Mouse (Mus musculus) thymus, adult 2 months (tissue): Measurements from ENCODE around the gene Ano4. TPM values are rescaled to one million over a fixed set of nuclear protein-coding genes. Genes with fewer than 3 reads are reported as not detected.

Experiments used
- DNase-seq: peaks from one replicate; pipeline ENCODE4 v3.0.0; 2021
- H3K27ac ChIP-seq: fragments of 200-500 bp; 2 replicates; pipeline ENCODE4 v1.5.1; 2012; ENCODE audit warnings: low read length, control low read depth; ENCODE audit not compliant: control insufficient read depth, insufficient read depth
- H3K27me3 ChIP-seq: fragments of 200-500 bp; 2 replicates; pipeline ENCODE4 v1.6.1; 2012; ENCODE audit warnings: mild to moderate bottlenecking, low read length, moderate library complexity, mixed read lengths; ENCODE audit not compliant: control insufficient read depth, insufficient read depth
- H3K36me3 ChIP-seq: fragments of 200-500 bp; 2 replicates; pipeline ENCODE4 v1.6.1; 2012; ENCODE audit warnings: mild to moderate bottlenecking, low read length, moderate library complexity; ENCODE audit not compliant: control insufficient read depth, insufficient read depth
- H3K4me1 ChIP-seq: fragments of 200-500 bp; replicated peaks from 2 replicates; pipeline ENCODE4 v1.6.1; 2012; ENCODE audit warnings: low read length; ENCODE audit not compliant: control insufficient read depth, insufficient read depth
- H3K4me3 ChIP-seq: fragments of 200-500 bp; 2 replicates; pipeline ENCODE4 v1.5.1; 2012; ENCODE audit warnings: mild to moderate bottlenecking, low read length, control low read depth, moderate library complexity; ENCODE audit not compliant: control insufficient read depth, insufficient read depth
- CTCF ChIP-seq: fragments of 200-500 bp; IDR thresholded peaks from 2 replicates; pipeline ENCODE4 v1.5.1; 2012; ENCODE audit warnings: mild to moderate bottlenecking, control low read depth, low read length, moderate library complexity, borderline replicate concordance; ENCODE audit not compliant: control insufficient read depth, poor library complexity, insufficient read depth; ENCODE audit errors: extremely low read depth
- POLR2A ChIP-seq: fragments of 200-500 bp; IDR thresholded peaks from 2 replicates; pipeline ENCODE4 v1.6.1; 2012; ENCODE audit warnings: mild to moderate bottlenecking, low read length, control low read depth, moderate library complexity; ENCODE audit not compliant: control insufficient read depth, poor library complexity, insufficient read depth; ENCODE audit errors: extremely low read depth
- WGBS: fragments of 180-500 bp; shearing (Covaris S2); methylation state at CpG from one replicate; pipeline ENCODE4 v1.1.7; 2018; 5-methylcytosine and 5-hydroxymethylcytosine counted together
- polyA plus RNA-seq: library from polyadenylated mRNA; depleted of rRNA; stranded (reverse); fragments of >200 nt; gene quantifications from 2 replicates; pipeline ENCODE4 v1.2.3, GENCODE M21; 2012; rRNA removed

Ano4 gene
- polyA plus RNA-seq, 1 experiment, result 0.35 TPM

DNA sequence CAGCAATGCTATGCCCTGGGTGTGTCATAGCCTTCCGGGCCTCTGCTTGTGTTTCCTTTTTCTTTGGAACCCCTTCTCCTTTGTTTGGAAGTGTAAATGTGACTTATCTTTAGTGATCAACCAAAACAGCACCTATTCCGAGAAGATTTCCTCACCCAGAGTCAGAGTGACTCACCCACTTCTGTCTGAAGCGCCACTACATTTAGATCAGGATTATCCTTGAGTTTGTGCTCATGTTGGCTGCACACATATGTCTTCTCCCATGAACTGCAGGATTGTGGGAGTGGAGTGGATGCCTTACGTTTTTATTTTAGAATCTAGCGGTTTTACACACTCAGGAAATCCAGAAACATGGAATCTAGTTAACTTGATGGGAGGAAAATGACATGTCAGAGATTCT, 383.8 kb downstream of the Ano4 start:
- DNase-seq, result no peak
- H3K4me1 ChIP-seq, result no peaks in the 10 kb centered on the region
- no peak overlapping the region for H3K4me3 ChIP-seq
- H3K36me3 ChIP-seq, result no peaks in the 10 kb centered on the region
- TF ChIP-seq CTCF, result no peak
- TF ChIP-seq POLR2A, result no peak
- no peak overlapping the region for H3K27ac ChIP-seq
- WGBS, result 76% methylated on average over 5 of the region's 5 CpGs
- H3K27me3 ChIP-seq, result no peaks in the 10 kb centered on the region

DNA sequence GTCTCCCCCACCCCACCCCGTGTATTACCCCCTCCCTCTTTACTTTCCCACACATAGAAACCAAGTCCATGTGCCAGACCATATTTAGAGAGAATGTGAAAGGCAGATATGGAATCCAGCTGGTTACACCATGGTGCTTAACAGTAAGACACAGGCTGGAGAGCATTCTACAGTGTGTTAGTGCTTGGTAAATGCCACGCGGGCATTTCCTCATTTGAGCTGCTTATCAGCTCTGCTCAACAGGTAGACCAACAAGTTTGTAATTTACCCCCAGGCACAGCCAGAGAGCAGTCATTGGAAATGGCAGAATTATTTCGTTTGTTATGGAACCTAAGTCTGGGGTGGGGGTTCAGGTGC, 394.3 kb downstream of the Ano4 start:
- Histone ChIP-seq H3K27me3 (no peaks in the 10 kb centered on the region), H3K4me1 (no peaks in the 10 kb centered on the region), H3K4me3 (no peak overlapping the region), H3K36me3 (no peaks in the 10 kb centered on the region), H3K27ac (no peak overlapping the region)
- 76% methylated on average over 4 of the region's 4 CpGs for WGBS
- TF ChIP-seq POLR2A (no peak), CTCF (no peak)
- no peak for DNase-seq

DNA sequence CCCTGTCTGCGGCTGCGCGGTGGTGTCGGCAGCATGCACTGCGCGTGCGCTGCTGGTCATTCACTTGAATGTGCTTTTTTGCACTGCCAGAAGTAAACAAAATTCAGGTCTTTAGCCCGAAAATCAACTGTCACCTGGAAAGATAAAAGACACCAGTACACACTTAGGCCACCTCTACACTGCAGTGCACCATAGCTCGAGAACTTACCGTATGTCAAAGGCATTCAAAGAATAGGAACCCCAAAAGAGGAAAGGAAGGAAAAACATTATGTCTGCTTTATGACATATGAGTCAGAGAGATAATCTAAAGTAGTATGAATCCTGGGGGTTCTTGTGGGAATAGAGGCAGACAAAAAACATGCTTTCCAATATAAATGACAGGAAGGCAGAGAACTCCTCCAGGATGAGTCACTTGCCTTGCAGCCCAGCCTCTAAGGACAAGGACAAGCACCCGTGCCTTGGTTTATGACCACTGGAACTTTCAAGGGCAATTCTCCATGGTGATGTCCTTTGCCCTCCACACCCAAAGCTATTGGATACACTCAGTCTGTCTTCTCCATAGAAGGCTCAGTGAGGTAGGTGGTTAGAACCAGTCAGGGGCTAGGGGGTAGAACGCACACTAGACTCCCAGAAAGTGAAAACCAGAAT, 394.8 kb downstream of the Ano4 start:
- H3K27me3 ChIP-seq, result no peaks in the 10 kb centered on the region
- H3K36me3 ChIP-seq, result no peaks in the 10 kb centered on the region
- 89% methylated on average over 12 of the region's 12 CpGs for WGBS
- DNase-seq, result no peak
- TF ChIP-seq CTCF, result no peak
- H3K27ac ChIP-seq, result no peak overlapping the region
- H3K4me3 ChIP-seq, result no peak overlapping the region
- no peaks in the 10 kb centered on the region for H3K4me1 ChIP-seq

Other genes starting within 250 kb of the Ano4 start
- gene Gas2l3, start 99.2 kb upstream of the Ano4 start, polyA plus RNA-seq, result 2.6 and 4.8 TPM in 2 replicates
- 0.23 TPM in 2 replicates for gene Nr1h4, start 188.8 kb upstream of the Ano4 start, polyA plus RNA-seq